Mouse (Mus musculus): Measurements from ENCODE around the gene H2-D1. TPM values are rescaled to one million over a fixed set of nuclear protein-coding genes. Genes with fewer than 3 reads are reported as not detected.

Gene H2-D1
- polyA plus RNA-seq, 1 experiment from 2014 or later = 303 TPM

GRCm38 (mm10) chr17:35251981-35252380, 10.5 kb upstream of the H2-D1 start:
- Histone ChIP-seq H3K4me2 (replicated peaks; ENCODE audit: low read depth) (no peak overlapping the region), H3K27me3 (ENCODE audit: control insufficient read depth, insufficient read depth, low read length) (no peaks in the 10 kb centered on the region), H3K27ac (replicated peaks) (no peak overlapping the region), H3K9me3 (ENCODE audit: control insufficient read depth, low read length) (no peaks in the 10 kb centered on the region), H3K4me1 (replicated peaks; ENCODE audit: control insufficient read depth, insufficient read depth) (no peaks in the 10 kb centered on the region), H3K9ac (ENCODE audit: low read length) (no peak overlapping the region), H3K36me3 (ENCODE audit: control insufficient read depth, insufficient read depth, low read length) (peaks cover 40% of the 10 kb centered on the region), H3K4me3 (ENCODE audit: low read depth, low read length) (no peak overlapping the region)
- no peak for ATAC-seq (ENCODE audit: low FRiP score, low TSS enrichment)
- 65% methylated on average over 5 of the region's 5 CpGs for whole genome bisulfite sequencing
- TF ChIP-seq CTCF (IDR thresholded peaks at IDR 0.05; ENCODE audit: low read depth) = no peak
- no peak for TF ChIP-seq EP300 (optimal IDR thresholded peaks at IDR 0.05)
- DNase-seq (ENCODE audit: low spot score) = no peak

DNA sequence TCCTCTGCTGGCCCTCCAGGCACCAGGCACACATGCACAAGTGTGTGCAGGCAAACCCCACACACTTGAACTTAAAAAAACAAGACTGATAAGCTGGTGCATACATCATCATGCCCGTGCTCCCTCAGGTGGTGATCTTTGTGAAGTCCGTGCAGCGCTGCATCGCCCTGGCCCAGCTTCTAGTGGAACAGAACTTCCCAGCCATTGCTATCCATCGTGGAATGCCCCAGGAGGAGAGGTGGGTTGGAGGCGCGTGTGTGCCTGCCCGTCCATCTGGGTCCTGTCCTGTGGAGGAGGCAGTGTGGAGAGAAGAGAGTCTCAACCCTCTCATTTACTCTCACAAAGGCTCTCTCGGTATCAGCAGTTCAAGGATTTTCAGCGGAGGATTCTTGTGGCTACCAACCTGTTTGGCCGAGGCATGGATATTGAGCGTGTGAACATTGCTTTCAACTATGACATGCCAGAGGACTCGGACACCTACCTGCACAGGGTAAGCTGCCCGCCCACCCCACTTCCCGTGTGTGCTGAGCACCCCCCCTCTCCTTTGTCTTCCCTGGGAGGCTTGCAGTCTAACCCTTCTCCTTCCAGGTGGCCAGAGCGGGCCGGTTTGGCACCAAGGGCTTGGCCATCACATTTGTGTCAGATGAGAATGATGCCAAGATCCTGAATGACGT, 9.8 kb upstream of the H2-D1 start:
- no peaks in the 10 kb centered on the region for H3K27me3 ChIP-seq (ENCODE audit: control insufficient read depth, insufficient read depth, low read length)
- no peak overlapping the region for H3K27ac ChIP-seq (replicated peaks)
- ATAC-seq (ENCODE audit: low FRiP score, low TSS enrichment) (no peak), DNase-seq (ENCODE audit: low spot score) (no peak)
- no peak overlapping the region for H3K4me2 ChIP-seq (replicated peaks; ENCODE audit: low read depth)
- no peaks in the 10 kb centered on the region for H3K9me3 ChIP-seq (ENCODE audit: control insufficient read depth, low read length)
- no peaks in the 10 kb centered on the region for H3K4me1 ChIP-seq (replicated peaks; ENCODE audit: control insufficient read depth, insufficient read depth)
- no peak overlapping the region for H3K9ac ChIP-seq (ENCODE audit: low read length)
- TF ChIP-seq EP300 (optimal IDR thresholded peaks at IDR 0.05) (no peak), CTCF (IDR thresholded peaks at IDR 0.05; ENCODE audit: low read depth) (peak; percentile 16)
- no peak overlapping the region for H3K4me3 ChIP-seq (ENCODE audit: low read depth, low read length)
- 75% methylated on average over 18 of the region's 18 CpGs for WGBS
- peaks cover 34% of the 10 kb centered on the region for H3K36me3 ChIP-seq (ENCODE audit: control insufficient read depth, insufficient read depth, low read length)

DNA sequence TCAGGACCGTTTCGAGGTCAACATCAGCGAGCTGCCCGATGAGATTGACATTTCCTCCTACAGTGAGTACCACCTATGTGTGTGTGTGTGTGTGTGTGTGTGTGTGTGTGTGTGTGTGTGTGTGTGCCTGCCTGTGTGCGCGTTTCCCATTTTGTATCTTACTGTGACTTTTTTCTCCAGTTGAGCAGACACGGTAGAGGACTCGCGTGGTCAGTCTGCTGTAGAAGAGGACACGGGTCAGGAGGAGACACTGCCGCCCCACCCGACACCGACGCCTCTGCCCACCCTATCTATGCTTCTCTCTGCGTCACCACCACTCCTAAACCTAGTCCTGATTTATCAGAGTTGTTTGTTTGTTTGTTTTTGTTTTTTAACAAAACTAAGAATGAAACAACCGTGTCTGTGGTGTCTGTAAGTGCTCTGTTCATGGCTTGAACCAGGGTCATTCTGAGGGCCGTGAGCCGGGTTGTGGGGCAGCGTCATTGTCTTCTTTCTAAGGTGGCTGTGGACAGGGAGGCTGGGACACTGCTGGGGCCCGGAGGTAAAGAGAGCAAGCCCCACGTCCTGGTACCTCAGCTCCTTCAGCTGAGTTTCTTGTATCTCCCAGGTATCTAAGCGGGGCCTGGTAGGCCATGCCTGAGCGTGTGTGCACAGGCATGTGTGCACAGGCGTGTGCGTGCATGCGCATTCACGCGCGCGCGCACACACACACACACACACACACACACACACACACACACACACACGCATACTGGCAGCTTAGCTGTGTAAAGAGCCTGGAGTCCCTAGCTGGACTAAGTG, 9.0 kb upstream of the H2-D1 start:
- Histone ChIP-seq H3K9me3 (ENCODE audit: control insufficient read depth, low read length) (no peaks in the 10 kb centered on the region), H3K4me3 (ENCODE audit: low read depth, low read length) (no peak overlapping the region), H3K9ac (ENCODE audit: low read length) (no peak overlapping the region), H3K27me3 (ENCODE audit: control insufficient read depth, insufficient read depth, low read length) (no peaks in the 10 kb centered on the region), H3K27ac (replicated peaks) (no peak overlapping the region), H3K4me1 (replicated peaks; ENCODE audit: control insufficient read depth, insufficient read depth) (no peaks in the 10 kb centered on the region), H3K36me3 (ENCODE audit: control insufficient read depth, insufficient read depth, low read length) (peaks cover 33% of the 10 kb centered on the region), H3K4me2 (replicated peaks; ENCODE audit: low read depth) (no peak overlapping the region)
- no peak for DNase-seq (ENCODE audit: low spot score)
- no peak for ATAC-seq (ENCODE audit: low FRiP score, low TSS enrichment)
- 75% methylated on average over 32 of the region's 32 CpGs for WGBS
- TF ChIP-seq CTCF (IDR thresholded peaks at IDR 0.05; ENCODE audit: low read depth) (no peak), EP300 (optimal IDR thresholded peaks at IDR 0.05) (no peak)

DNA sequence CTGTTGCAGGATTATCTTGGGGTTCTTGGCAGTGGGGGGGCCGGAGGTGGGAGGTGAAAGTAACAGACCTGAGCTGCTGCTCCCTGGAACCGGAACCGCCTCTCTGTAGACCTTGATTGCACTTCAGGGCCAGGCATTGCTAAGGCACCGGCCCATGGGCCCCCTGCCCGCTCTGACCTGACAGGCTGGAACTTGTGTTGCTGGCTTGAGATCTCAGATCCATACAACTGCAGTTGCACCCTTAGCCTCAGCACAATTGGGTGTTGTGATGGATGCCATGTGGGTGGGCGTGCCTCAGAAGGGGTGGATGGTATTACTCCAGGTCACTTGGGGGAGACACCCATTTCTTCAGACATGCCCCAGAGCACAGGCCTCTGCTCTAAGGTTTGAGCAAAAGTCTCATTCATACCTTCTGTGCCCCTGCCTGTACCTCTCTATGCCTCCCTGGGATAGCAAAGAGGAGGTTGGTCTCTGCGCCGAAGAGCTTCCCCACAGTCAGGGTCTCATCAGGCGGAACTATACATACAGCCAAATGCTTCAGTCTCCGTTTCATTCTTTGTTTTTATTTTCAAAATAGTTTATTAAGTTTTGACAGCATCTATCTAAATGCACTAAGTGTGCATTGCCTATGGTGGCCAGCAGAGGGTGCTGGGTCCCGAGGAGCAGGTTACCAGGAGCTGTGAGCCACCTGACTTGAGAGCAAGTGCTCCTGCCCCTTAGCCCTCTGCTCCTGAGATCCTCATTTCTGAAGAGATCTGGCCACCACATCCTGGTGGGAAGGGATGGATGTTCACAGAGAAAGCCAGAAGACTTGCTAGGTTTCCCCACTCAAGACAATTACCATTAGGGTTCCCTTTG, 8.1 kb upstream of the H2-D1 start:
- H3K9me3 ChIP-seq (ENCODE audit: control insufficient read depth, low read length) = no peaks in the 10 kb centered on the region
- H3K4me1 ChIP-seq (replicated peaks; ENCODE audit: control insufficient read depth, insufficient read depth) = no peaks in the 10 kb centered on the region
- no peak overlapping the region for H3K9ac ChIP-seq (ENCODE audit: low read length)
- H3K36me3 ChIP-seq (ENCODE audit: control insufficient read depth, insufficient read depth, low read length) = peaks cover 23% of the 10 kb centered on the region
- no peak overlapping the region for H3K4me3 ChIP-seq (ENCODE audit: low read depth, low read length)
- DNase-seq (ENCODE audit: low spot score) = peak; percentile 72
- ATAC-seq (ENCODE audit: low FRiP score, low TSS enrichment) = peak; percentile 25
- WGBS = 43% methylated on average over 11 of the region's 11 CpGs
- H3K27me3 ChIP-seq (ENCODE audit: control insufficient read depth, insufficient read depth, low read length) = no peaks in the 10 kb centered on the region
- TF ChIP-seq CTCF (IDR thresholded peaks at IDR 0.05; ENCODE audit: low read depth) (peak; percentile 90), EP300 (optimal IDR thresholded peaks at IDR 0.05) (no peak)
- no peak overlapping the region for H3K4me2 ChIP-seq (replicated peaks; ENCODE audit: low read depth)
- no peak overlapping the region for H3K27ac ChIP-seq (replicated peaks)

DNA sequence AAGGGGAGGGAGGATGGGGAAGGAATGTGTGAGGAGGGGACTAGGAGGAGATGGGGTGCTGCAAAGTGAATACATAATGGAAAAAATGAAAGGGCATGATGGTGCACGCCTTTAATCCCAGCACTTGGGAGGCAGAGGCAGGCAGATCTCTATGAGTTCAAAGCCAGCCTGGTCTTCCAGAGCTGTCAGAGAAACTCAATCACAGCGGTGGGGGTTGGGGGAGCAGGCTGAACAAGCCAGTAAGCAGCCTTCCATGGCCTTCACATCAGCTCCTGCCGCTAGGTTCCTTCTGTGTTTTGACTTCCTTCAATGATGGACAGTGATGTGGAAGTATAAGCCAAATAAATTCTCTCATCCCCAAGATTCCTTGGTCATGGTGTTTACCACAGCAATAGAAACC, 7.2 kb upstream of the H2-D1 start:
- H3K4me2 ChIP-seq (replicated peaks; ENCODE audit: low read depth) = no peak overlapping the region
- TF ChIP-seq CTCF (IDR thresholded peaks at IDR 0.05; ENCODE audit: low read depth) (no peak), EP300 (optimal IDR thresholded peaks at IDR 0.05) (no peak)
- no peaks in the 10 kb centered on the region for H3K9me3 ChIP-seq (ENCODE audit: control insufficient read depth, low read length)
- WGBS = 66% methylated on average over 3 of the region's 3 CpGs
- DNase-seq (ENCODE audit: low spot score) (no peak), ATAC-seq (ENCODE audit: low FRiP score, low TSS enrichment) (no peak)
- H3K27me3 ChIP-seq (ENCODE audit: control insufficient read depth, insufficient read depth, low read length) = no peaks in the 10 kb centered on the region
- H3K4me1 ChIP-seq (replicated peaks; ENCODE audit: control insufficient read depth, insufficient read depth) = no peaks in the 10 kb centered on the region
- peaks cover 15% of the 10 kb centered on the region for H3K36me3 ChIP-seq (ENCODE audit: control insufficient read depth, insufficient read depth, low read length)
- H3K4me3 ChIP-seq (ENCODE audit: low read depth, low read length) = no peak overlapping the region
- H3K9ac ChIP-seq (ENCODE audit: low read length) = no peak overlapping the region
- H3K27ac ChIP-seq (replicated peaks) = no peak overlapping the region

Data from stomach, postnatal 0 days (tissue).